ENCODE assay signal across 18 mouse cellular contexts in genomic region chr2:59189661-59190185, GRCm38 (mm10). TPM values are rescaled to one million over a fixed set of nuclear protein-coding genes. Genes with fewer than 3 reads are reported as not detected.
DNase-seq lines count a peak whose midpoint lies in the region; ATAC-seq lines count a peak whose summit lies in the region.
"Had no signal": no experiment of that assay in that cellular context is flagged by ENCODE, and none has a peak within 500 bp of the region (broad histone marks: within the 10 kb centered on the region; RNA-seq: fewer than 3 reads in every experiment).

No protein-coding gene starts in this region.

- no peaks in the 10 kb centered on the region for H3K36me3 ChIP-seq in hindbrain, embryonic 15.5 days
- no peaks in the 10 kb centered on the region for H3K36me3 ChIP-seq in hindbrain, embryonic 11.5 days (ENCODE audit: control insufficient read depth, insufficient read depth, low read length)

- 0 out of 2 replicates have a peak overlapping the region, but pooled peaks have one; percentile 22 for H3K27ac ChIP-seq in hindbrain, embryonic 15.5 days (replicated peaks)
- H3K27ac ChIP-seq in hindbrain, embryonic 11.5 days (ENCODE audit: low read depth, low read length) = no peak overlapping the region
- H3K27ac ChIP-seq: embryonic facial prominence, embryonic 15.5 days; hindbrain, embryonic 12.5 days; liver, embryonic 12.5 days; neural tube, embryonic 12.5 days had no signal

- no peak overlapping the region for H3K4me3 ChIP-seq in hindbrain, embryonic 15.5 days
- no peak overlapping the region for H3K4me3 ChIP-seq in hindbrain, embryonic 11.5 days (ENCODE audit: low read depth, low read length)
- H3K4me3 ChIP-seq: embryonic facial prominence, embryonic 15.5 days; hindbrain, embryonic 12.5 days; liver, embryonic 12.5 days; neural tube, embryonic 12.5 days had no signal

- peaks cover 26% of the 10 kb centered on the region for H3K4me1 ChIP-seq in hindbrain, embryonic 15.5 days (replicated peaks)
- no peaks in the 10 kb centered on the region for H3K4me1 ChIP-seq in hindbrain, embryonic 11.5 days (replicated peaks; ENCODE audit: control insufficient read depth, insufficient read depth, low read length)
- H3K4me1 ChIP-seq: liver, embryonic 12.5 days had no signal

- H3K4me2 ChIP-seq in hindbrain, embryonic 15.5 days = no peak overlapping the region
- no peak overlapping the region for H3K4me2 ChIP-seq in hindbrain, embryonic 11.5 days (replicated peaks; ENCODE audit: low read depth, low read length)
- H3K4me2 ChIP-seq: embryonic facial prominence, embryonic 15.5 days; hindbrain, embryonic 12.5 days; liver, embryonic 12.5 days; neural tube, embryonic 12.5 days had no signal

- no peak overlapping the region for H3K9ac ChIP-seq in hindbrain, embryonic 15.5 days
- H3K9ac ChIP-seq in hindbrain, embryonic 11.5 days (ENCODE audit: low read depth, low read length) = no peak overlapping the region
- H3K9ac ChIP-seq: embryonic facial prominence, embryonic 15.5 days; hindbrain, embryonic 12.5 days; liver, embryonic 12.5 days; neural tube, embryonic 12.5 days had no signal

- 70% methylated on average over 5 of the region's 5 CpGs for WGBS in hindbrain, embryonic 15.5 days
- WGBS in hindbrain, embryonic 11.5 days = 96% methylated on average over 5 of the region's 5 CpGs

- ATAC-seq in hindbrain, embryonic 15.5 days (ENCODE audit: low FRiP score, low read depth) = no peak
- ATAC-seq in hindbrain, embryonic 11.5 days (ENCODE audit: low FRiP score) = no peak
- ATAC-seq: forebrain, embryonic 14.5 days; intestine, postnatal 0 days; liver, embryonic 12.5 days; midbrain, embryonic 16.5 days had no signal

- no peaks in the 10 kb centered on the region for H3K27me3 ChIP-seq in hindbrain, embryonic 15.5 days
- H3K27me3 ChIP-seq in hindbrain, embryonic 11.5 days (ENCODE audit: control insufficient read depth, insufficient read depth, low read length) = no peaks in the 10 kb centered on the region
- H3K27me3 ChIP-seq: embryonic facial prominence, embryonic 15.5 days; hindbrain, embryonic 12.5 days; liver, embryonic 12.5 days; neural tube, embryonic 12.5 days had no signal

- no peaks in the 10 kb centered on the region for H3K9me3 ChIP-seq in hindbrain, embryonic 15.5 days
- no peaks in the 10 kb centered on the region for H3K9me3 ChIP-seq in hindbrain, embryonic 11.5 days (ENCODE audit: control insufficient read depth, low read length)
- H3K9me3 ChIP-seq: embryonic facial prominence, embryonic 15.5 days; hindbrain, embryonic 12.5 days; liver, embryonic 12.5 days; neural tube, embryonic 12.5 days had no signal

- peak; percentile 56 for DNase-seq in cerebellum, adult 9-11 months
- no peak for DNase-seq in cerebellum, postnatal 10 days
- DNase-seq in hindbrain, embryonic 11.5 days (ENCODE audit: low spot score) = no peak
- DNase-seq in retina, adult 2 months (ENCODE audit: low read depth, low spot score) = peak; percentile 6
- no peak for DNase-seq in retina, postnatal 1 day
- no peak for DNase-seq in gastrocnemius, postnatal 25 days
- DNase-seq: adrenal gland, adult 2 months; B cell, adult 2 months; left cerebral cortex, postnatal 4 days; right cerebral cortex, adult 18-20 months had no signal

RNA-seq across cellular contexts. Expression of gene Pkp4, which starts 29.1 kb away (rescaled TPM):
- 24.7 and 26.4 TPM in 2 replicates for polyA plus RNA-seq in hindbrain, embryonic 15.5 days (2015; fragmentation: Nextera tagmentation; extraction: Ambion mirVana)
- 16.3 and 21.3 TPM in 2 replicates for polyA plus RNA-seq in hindbrain, embryonic 11.5 days (2014; fragmentation: Nextera tagmentation; extraction: Ambion mirVana)
- total RNA-seq in gastrocnemius, postnatal 25 days (2021) = 10 to 100 TPM; 27.3 to 27.9 TPM

RNA-seq across cellular contexts. Expression of gene Ccdc148, which starts 29.2 kb away (rescaled TPM):
- polyA plus RNA-seq in hindbrain, embryonic 15.5 days (2015; fragmentation: Nextera tagmentation; extraction: Ambion mirVana) = 5.5 and 5.9 TPM in 2 replicates
- polyA plus RNA-seq in hindbrain, embryonic 11.5 days (2014; fragmentation: Nextera tagmentation; extraction: Ambion mirVana) = 0.60 and 0.98 TPM in 2 replicates
- total RNA-seq in gastrocnemius, postnatal 25 days (2021) = not detected

Comparison
In these comparisons a context has a peak if more than half of its experiments do, and no peak if none do; other contexts are left out.
1. DNase-seq: peak in cerebellum, adult 9-11 months (single experiment) and retina, adult 2 months (single experiment); none in cerebellum, postnatal 10 days (0 of 2), hindbrain, embryonic 11.5 days (single experiment), retina, postnatal 1 day (single experiment) and gastrocnemius, postnatal 25 days (single experiment).